Mouse (Mus musculus): ENCODE measurements at regions not wholly inside any gene's neighbourhood (a gene's known extent, or its start where the extent isn't known, plus 50 kb on each side); places are given as distances from the start of the nearest gene placed in this dataset.
"Not testable (repeated sequence)": the region's sequence is repeated elsewhere in the genome, so short reads cannot be mapped to it uniquely, and the experiment has no call there.

DNA sequence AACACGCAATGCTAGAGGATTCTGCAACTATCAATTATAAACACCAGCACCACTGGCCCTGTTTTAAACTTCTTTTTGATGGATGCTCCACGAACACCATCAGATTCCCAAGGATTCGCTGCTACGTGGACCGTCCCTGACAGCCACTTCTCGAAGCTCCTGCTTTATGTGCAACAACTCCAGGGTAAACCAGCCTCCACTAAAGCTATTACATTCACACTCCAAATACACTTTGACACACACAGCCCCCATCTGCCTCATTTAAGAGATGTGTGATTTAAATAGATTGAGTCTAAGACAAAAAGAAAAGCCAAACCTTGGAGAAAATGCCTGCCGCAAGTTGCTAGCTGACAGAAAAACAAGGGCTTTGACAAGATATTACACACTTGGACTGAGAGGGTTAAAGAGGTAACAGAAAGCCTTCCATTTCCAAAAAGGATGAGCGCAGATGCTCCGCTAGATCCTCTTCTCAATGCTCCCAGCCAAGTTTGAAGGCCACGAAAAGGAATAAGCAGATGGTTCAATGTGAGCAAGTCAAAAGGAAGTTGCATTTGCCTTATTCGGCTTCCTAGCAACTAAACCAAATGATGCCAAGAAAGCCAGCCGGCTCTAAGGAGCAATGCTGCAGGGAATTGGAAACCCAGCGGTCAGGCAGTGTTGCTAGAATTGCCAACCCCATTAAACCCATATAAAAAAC is 54.0 kb upstream of the Cnep1r1 start:
- DNase-seq (ENCODE audit: low spot score in 2 of 2): peak; percentile 3 to 47

DNA sequence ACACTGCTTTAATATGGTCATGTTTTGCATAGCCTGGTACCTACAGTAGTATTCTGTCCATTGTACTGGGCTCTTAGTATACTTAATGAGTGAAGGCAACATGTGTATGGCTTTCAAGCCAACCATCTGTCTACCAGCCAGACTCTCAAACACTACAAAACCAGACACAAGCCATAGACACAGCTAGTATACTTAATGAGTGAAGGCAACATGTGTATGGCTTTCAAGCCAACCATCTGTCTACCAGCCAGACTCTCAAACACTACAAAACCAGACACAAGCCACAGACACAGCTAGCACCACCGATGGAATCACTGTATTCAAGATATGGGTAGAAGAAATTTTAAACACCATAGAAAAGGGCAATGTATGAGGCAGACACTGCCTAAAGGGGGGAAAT is 59.5 kb upstream of the Cnep1r1 start:
- DNase-seq (ENCODE audit: low spot score in 2 of 2): not testable (repeated sequence)

DNA sequence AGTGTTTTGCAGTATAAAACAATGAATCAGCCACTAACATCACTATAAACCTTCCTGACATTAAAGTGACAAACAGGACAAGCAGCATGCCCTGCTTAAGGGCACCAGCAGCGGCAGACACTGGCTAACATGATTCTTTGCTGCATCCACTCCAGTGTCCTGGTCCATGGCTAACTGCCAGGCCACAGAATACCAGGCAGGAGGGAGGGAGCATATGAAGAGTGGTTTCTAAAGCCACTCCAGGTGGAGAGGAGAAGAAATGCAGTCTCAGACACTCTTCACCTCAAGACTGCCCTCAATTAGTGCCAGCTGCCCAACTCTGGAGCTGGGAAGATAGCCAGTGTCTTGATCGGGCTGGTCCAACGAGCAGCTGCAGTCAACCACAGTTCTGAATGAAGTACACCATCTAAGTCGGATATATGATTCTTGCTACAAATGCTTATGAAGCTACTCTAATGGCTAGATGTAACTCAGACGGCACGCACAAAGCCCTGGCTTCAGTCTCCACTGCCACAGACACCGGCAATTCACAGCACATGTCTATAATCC is 60.8 kb upstream of the Cnep1r1 start:
- DNase-seq (ENCODE audit: low spot score in 2 of 2): no peak

DNA sequence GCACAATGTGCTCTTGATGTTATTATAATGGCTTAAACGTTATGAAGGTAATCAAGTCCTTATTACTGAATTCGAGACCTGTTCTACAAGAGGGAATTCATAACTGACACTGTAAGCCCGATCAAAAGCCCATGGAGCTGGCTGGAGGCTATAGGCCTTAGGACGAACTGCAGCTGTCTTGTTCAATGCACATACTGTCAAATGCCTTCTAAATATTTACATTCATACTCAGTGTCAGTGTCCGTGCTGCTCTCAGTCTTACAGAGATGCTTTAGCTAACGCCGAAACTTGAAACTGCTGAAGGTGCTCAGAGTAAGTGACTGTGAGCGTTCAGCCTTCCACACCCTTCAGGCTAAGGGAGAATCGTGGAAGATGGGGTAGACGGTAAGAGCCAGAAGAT is 67.9 kb upstream of the Cnep1r1 start:
- DNase-seq (ENCODE audit: low spot score in 2 of 2): no peak

DNA sequence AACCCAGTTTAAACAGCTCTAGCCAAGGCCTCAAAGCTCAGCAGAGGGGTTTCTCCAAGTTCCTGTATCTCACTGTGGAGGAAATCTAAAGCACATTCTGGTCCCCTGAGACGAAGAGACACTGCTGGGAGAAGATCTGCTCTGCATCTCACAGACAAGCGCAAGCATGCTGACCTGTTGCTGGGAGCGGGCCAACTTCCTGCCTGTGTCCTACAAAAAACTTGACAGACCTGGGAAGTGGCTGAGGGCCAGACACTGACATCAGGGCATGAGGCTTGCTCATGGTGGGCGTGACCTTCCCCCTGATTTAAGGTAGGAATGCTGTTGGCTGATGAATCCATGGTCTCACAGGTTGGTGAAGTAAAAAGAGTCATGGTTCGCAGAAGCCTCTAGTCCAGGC is 69.5 kb upstream of the Cnep1r1 start:
- DNase-seq (ENCODE audit: low spot score in 2 of 2): no peak

DNA sequence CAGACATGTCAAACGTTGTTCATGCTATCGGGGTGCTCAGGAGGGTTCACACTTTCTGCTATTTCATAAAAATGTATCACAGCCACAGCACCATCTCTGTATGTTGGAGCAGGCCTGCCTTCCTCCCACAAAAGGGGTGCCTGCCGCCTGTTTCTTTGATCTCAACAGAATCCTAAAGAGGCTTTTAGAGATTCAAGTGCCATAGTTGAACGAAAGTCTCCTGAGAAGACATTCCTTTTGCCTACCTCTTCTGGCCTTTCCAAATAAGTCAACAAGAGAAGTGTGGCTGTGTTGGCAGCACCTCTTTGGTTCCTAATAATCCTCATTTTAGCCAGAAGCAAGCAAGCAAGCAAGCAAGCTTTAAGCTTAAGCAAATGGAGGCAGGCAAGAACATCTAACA is 72.6 kb upstream of the Cnep1r1 start:
- no peak for DNase-seq (ENCODE audit: low spot score in 2 of 2)

DNA sequence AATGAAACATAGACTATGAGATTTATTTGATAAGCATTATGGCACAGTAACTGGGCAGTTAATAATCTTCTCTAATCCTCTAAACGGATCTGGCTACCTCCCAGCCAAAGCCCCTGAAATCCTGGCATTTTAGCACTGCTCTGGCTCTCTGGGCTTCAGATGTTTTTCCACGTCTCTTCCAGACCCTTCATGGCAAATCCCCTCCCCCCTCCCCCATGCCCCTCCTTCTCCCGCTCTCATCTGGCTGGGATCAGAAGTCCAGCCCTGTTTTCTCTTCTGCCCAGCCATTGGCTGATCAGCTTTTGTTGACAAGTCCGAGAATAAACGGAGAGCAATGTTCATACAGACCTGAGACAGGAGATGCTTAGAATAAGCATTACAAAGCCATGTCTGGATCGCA is 79.3 kb upstream of the Cnep1r1 start:
- no peak for DNase-seq (ENCODE audit: low spot score in 2 of 2)

DNA sequence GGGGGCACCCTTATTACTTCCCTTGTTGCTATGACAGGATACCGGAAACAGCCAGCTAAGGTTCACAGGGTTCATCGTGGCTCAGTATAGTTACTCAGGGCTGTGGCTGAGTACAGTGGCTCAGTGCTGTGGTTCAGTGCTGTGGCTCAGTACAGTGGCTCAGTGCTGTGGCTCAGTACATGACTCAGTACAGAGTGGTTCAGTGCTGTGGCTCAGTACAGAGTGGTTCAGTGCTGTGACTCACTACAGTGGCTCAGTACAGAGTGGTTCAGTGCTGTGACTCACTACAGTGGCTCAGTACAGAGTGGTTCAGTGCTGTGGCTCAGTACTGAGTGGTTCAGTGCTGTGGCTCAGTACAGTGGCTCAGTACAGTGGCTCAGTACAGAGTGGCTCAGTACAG is 78.6 kb upstream of the Zfp423 start:
- DNase-seq (ENCODE audit: low spot score in 2 of 2): no peak

DNA sequence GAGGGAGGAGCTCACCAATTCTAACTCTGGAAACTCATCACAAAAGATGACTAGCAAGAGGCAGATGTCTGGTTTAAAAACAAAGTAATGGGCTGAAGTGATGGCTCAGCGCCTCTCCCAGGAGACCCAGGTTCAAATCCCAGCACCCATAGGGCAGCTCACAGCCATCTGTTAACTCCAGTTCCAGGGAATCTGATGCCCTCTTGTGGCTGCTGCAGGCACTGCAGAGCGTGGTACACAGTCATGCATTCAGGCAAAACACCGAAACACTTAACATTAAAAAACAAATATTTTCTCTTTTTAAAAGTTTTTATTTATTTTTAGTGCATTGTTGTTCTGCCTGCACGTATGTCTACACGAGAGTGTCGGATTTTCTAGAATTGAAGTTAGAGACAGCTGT is 73.7 kb upstream of the Zfp423 start:
- no peak for DNase-seq (ENCODE audit: low spot score in 2 of 2)

DNA sequence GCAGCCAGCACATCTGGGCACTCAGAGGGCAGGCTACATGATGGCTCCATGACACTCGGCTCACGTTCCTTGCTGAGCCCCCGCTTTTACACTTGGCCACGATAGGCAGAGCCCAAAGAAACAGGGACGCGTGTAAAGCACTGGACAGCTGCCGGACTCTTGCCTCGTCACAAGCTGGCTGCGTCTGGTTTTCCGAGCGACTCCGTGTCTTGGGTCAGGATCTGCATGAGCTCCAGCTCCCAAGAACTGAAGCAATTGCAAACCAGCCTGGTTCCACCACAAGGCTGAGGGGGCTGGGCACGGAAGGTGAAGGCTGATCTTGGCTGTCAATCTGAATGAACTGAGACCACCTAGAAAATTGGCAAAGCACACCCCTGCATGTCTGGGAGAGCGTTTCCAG is 65.1 kb upstream of the Zfp423 start:
- DNase-seq (ENCODE audit: low spot score in 2 of 2): no peak

DNA sequence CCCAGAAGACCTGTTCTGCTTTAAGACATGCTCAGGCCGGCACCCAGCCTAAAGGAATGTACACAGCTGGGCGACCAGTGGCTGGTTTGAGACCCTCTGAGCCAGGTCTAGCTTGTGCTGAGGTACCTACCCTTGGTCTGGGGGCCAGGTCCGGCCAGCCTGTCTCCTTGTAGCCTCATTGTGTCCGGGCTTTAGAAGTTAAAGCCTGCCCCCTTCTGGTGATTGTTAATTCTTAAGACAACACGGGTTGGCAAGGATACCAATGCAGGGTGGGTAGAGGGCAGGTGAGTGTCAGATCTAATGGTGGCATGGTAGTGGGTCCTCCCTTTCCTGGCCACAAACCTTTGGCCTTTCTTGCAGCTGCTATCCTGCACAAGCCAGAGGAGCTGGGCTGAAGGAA is 64.0 kb upstream of the Zfp423 start:
- peak in 1 of 2 experiments; percentile 17 for DNase-seq (ENCODE audit: low spot score in 2 of 2)

DNA sequence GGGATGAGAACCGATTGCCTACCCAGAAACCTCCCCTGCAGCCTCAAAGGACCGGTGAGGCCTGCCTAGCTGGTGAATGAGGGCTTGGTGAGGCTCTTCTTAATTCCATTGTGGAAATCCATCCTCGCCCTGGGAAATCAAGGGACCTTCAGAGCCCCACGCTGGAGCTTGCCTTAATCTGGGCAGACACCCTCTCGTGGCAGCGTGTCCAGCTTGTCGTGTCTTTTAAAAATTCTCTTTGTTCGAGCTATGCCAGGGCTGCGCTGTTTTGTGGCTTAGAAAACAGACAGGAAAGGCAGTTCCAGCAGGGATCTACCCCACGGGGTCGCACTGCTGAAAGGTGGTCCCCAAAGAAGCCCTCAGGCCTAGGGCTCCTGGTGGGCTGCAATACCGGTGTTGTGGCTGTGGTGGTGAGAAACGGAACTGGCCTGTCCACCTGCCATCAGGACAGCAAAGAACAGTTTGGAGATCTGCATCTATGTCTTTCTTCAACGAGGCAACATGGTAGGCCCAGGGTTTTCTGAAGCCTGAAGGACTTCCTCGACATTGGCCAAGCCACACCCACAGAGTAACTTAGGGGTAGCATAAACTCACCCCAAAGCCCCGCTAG is 63.5 kb upstream of the Zfp423 start:
- no peak for DNase-seq (ENCODE audit: low spot score in 2 of 2)

DNA sequence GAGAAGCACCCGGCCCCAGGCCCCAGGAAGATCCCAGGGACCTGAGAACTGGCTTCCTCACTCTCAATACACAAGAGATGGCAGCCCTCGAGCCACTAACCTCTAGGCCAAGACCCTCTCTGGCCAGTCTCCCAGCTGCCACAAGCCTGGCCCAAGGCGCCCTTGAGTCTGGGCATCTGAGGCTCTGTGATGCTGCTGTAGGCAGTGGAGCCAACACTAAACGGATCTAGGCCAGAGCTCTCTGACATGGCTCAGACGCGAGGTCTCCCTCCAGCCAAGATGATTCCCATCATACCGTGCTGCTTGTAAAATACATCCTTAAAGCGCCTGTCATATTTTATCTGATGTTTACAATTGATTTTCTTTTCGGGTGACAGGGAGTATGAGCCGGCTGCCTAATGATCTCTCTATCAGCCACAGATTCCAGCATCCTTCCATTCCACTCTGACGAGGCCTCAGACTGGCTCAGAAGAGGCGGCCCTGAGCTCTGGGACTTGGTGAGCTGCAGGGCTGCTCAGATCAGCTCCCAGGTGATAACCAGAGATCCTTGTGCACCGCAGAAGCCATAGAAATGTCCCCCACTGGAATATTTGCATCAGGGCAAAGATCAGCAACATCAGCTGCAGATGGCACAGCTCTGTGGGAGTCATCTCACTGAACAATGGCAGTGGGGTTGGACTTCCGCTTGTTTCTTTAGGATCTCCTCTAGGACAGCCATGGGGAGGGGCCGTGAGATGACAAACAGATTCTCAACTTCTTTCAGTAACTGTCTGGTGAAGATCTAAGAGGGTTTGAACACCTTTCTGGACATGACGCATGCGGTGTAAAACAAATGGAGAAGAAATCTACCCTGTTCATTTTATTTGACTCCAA is 60.1 kb upstream of the Zfp423 start:
- DNase-seq (ENCODE audit: low spot score in 2 of 2): no peak

DNA sequence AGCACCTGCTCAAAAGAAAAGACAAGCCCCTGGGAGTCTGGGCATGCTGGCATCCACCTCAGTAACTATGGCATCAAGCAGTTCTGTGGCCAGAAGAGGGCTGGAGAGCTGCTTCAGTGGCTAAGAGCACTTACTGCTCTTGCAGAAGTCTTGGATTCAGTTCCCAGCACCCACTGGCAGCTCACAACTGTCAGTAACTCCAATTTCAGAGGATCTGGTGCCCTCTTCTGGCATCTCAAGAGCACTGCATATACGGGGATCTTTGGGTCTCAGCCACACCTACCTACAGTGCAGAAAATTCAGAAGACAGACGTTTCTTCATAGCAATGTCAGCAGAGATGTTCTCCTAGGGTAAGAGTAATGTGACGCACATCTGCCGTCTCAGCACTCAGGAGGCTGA is 59.1 kb upstream of the Zfp423 start:
- DNase-seq (ENCODE audit: low spot score in 2 of 2): no peak

DNA sequence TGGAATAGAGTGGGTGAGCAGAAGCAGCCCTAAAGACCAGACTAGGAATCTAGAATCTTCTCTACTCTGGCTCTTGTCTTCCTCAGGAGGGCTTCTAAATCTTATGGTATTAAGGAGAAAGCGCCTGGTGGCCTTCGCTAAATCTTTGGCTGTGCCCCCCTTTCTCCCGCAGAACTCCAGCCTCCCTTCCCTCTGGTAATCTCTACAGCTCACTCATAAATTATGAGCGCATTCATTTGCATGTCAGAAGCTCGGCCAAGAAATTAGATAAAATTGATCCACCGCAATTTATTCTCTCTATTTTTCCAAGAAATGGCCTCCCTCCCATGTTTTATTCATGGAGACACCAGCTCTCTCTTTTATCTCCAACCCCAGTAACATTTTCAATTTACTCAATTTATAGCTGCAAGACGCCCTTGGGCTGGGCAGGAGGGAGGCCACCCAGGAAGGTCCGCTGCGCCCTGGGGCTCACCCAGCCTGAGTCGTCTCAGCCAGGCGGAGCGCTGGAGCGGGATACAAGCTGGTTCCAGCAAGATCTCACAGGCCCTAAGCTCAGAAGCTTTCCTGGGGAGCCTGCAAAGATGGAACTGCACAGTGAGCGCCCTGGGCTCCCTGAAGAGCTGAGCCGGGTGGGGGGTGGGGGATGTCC is 52.9 kb upstream of the Zfp423 start:
- DNase-seq (ENCODE audit: low spot score in 2 of 2): no peak

DNA sequence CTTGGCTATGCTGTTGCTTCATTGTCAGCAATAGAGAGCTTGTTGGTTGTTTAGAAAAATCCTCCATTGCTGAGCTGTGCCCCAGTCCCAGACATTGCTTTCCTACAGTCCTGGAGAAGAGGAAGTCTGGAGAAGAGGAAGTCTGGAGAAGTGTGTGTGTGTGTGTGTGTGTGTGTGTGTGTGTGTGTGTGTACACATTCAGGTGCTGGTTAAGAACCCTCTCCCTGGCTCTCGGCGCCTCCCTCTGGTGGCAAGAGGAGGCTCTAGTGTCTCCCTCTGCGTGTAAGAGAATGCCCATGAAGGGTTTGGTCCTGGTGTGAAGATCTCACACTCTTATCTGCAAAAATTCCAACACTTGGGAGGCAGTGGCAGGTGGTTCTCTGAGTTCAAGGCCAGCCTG is 51.2 kb upstream of the Zfp423 start:
- DNase-seq (ENCODE audit: low spot score in 2 of 2): peak in 1 of 2 experiments; percentile 7

DNA sequence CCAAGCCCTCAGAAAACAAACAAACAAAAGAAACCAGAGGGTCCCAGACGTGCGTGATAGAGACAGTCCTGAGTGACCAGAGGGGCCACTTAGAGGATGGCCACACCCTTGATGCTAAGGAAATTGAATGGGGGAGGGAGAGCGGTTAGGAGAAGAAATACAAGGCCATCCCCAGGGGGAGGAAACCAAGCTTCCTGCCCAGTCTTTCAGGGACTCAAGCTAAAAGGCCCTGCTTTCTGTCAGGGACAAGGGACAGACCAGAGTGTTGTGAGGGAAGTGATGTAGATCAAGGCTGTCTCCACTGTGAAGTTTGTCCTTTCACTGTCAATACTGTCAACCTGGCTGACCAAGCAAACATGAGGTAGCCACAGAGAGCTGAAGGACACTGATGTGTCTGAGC is 50.5 kb upstream of the Zfp423 start:
- DNase-seq (ENCODE audit: low spot score in 2 of 2): no peak
